Mouse (Mus musculus): ENCODE results near the gene Txlna. TPM values are rescaled to one million over a fixed set of nuclear protein-coding genes. Genes with fewer than 3 reads are reported as not detected.

Txlna gene
- polyA plus RNA-seq, 1 experiment from 2014 or later, result 66.1 TPM

DNA sequence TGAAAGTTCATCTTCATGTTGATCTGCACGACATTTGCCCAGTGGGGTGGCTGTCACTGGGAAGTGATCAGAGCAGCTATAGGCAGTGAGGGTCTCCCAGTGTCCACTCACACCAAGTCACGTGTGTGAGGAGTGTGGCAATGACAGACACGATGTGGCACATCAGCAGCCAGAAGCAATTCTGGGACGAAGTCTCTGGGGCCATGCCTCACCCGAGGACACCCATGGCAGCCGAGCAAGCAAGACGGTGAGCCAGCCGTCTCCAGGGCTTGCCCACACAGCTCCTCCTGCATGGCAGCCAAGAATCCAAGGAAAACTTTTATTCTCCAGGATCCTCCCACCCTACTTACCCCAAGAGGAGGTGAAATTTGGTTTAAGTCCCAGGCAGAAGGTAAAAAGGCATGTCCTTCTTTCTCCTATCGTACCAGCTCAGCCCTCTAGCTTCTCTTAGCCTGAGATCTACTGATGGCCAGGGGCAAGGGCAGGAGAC lies 25.0 kb downstream of the Txlna start:
- 86% methylated on average over 9 of the region's 9 CpGs for WGBS
- no peak overlapping the region for H3K27ac ChIP-seq
- H3K4me3 ChIP-seq (replicated peaks), result no peak overlapping the region
- no peak overlapping the region for H3K9ac ChIP-seq
- ATAC-seq (ENCODE audit: insufficient read depth, low FRiP score, low read depth), result no peak
- H3K9me3 ChIP-seq, result no peaks in the 10 kb centered on the region
- H3K27me3 ChIP-seq (replicated peaks), result no peaks in the 10 kb centered on the region
- H3K4me2 ChIP-seq, result no peak overlapping the region
- H3K4me1 ChIP-seq, result peaks cover 6% of the 10 kb centered on the region; the same call in 1 of the 2 replicates
- 0 out of 2 replicates have a peak, but pooled peaks cover 9% of the 10 kb centered on the region for H3K36me3 ChIP-seq

DNA sequence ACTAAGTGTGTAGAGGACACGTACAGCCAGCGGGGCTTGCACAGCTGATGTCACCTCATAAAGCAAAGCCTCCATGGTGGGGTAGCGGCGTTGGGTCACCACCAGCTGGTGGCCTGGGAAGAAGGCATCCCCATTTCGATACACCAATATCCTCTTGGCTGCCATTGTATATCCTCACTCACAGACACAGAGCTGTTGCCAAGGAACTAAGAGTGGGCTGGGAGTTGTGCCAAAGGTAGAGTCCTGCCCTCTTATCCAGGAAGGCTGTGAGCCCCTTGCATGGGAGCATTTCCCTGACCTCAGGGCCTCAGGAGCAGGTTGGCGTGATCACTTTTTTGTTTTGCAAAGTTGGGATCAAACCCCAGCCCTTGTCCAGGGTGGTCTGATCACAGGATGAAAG lies 26.8 kb downstream of the Txlna start, which contains the start of gene Dcdc2b:
Dcdc2b (minus strand) TSS at position 165 of the 400 bp plus-strand sequence.
- 78% methylated on average over 6 of the region's 6 CpGs for WGBS
- no peaks in the 10 kb centered on the region for H3K9me3 ChIP-seq

DNA sequence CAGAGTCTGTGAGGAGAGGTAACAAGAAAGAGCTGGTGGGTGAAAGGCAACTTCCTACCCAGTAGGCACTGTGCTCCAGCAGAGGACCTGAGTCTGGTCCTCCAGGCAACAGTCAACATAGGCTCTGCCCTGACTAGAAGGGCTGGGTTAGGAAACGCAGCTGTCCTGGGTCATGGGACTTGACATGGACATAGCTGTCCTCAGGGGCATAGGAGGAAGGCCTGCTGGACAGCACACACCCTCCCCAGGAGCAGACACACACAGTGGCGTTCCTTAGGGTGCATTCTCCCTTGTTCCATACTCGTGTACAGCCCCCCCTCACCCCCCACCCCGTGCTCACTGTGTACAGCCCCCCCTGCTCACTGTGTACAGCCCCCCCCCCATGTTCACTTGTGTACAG lies 30.4 kb downstream of the Txlna start:
- H3K4me1 ChIP-seq, result 0 out of 2 replicates have a peak, but pooled peaks cover 4% of the 10 kb centered on the region
- no peak overlapping the region for H3K27ac ChIP-seq
- H3K4me3 ChIP-seq (replicated peaks), result no peak overlapping the region
- H3K36me3 ChIP-seq, result peaks cover 19% of the 10 kb centered on the region
- no peak overlapping the region for H3K4me2 ChIP-seq
- no peaks in the 10 kb centered on the region for H3K9me3 ChIP-seq
- no peak for ATAC-seq (ENCODE audit: insufficient read depth, low FRiP score, low read depth)
- no peaks in the 10 kb centered on the region for H3K27me3 ChIP-seq (replicated peaks)
- H3K9ac ChIP-seq, result no peak overlapping the region
- 70% methylated on average over 4 of the region's 4 CpGs for WGBS

More for the DNA sequence above, 26.8 kb downstream of the Txlna start, which contains the start of gene Dcdc2b:
- no peak for ATAC-seq (ENCODE audit: insufficient read depth, low FRiP score, low read depth)
- Histone ChIP-seq H3K4me3 (replicated peaks) (no peak within 1 kb of the TSS), H3K36me3 (0 out of 2 replicates have a peak, but pooled peaks cover 12% of the 10 kb centered on the region), H3K27ac (no peak within 1 kb of the TSS), H3K4me2 (no peak within 1 kb of the TSS), H3K27me3 (replicated peaks) (no peaks in the 10 kb centered on the region), H3K9ac (no peak within 1 kb of the TSS), H3K4me1 (peaks cover 6% of the 10 kb centered on the region; the same call in 1 of the 2 replicates)

DNA sequence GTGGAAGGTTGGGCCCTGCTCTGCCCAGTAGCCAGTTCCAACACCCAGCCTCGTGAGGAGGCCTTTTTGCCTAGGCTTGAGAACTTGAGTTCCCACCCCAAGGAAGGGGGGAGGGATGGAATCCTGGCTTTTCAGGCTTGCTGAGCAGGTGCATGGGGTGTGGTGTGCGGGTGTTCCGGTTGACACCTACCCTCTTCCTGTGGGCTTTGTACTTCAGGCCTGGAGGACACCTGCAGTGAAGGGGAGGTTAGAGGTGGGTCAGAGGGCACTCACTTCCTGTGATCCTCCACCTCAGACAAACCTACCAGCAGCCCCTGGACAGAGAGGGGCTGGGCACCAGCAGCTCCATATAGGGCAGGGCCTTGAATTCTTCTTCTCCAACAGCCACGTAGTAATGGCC lies 30.8 kb downstream of the Txlna start:
- H3K4me1 ChIP-seq, result 0 out of 2 replicates have a peak, but pooled peaks cover 4% of the 10 kb centered on the region
- 71% methylated on average over 4 of the region's 4 CpGs for WGBS
- no peak for ATAC-seq (ENCODE audit: insufficient read depth, low FRiP score, low read depth)
- no peak overlapping the region for H3K27ac ChIP-seq
- H3K36me3 ChIP-seq, result peaks cover 19% of the 10 kb centered on the region
- H3K4me2 ChIP-seq, result no peak overlapping the region
- H3K4me3 ChIP-seq (replicated peaks), result no peak overlapping the region
- no peaks in the 10 kb centered on the region for H3K9me3 ChIP-seq
- H3K27me3 ChIP-seq (replicated peaks), result no peaks in the 10 kb centered on the region
- no peak overlapping the region for H3K9ac ChIP-seq

DNA sequence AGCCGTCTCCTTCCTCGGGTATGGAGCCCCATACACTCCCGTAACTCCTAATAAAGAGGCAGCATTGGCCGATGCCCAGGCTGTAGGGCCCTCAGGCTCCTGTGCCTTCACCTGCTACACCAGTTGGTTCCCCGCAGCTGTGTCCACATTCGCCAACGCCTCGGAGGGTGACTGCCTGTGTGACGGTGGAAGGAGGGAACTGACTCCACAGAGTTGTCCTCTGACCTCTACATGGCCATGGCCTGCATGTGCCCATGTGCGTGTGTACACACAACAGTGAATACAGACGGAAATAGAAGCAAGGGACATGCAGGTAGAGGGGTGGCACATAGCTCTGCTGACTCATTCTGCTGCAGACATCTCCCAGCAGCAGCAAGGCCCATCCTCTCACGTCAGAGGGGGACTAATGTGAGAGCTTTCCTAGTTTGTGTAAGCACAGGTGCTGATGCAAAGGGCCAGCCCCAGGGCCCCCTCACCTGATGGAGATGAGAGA lies 31.7 kb downstream of the Txlna start:
- Histone ChIP-seq H3K4me1 (0 out of 2 replicates have a peak, but pooled peaks cover 4% of the 10 kb centered on the region), H3K36me3 (peaks cover 23% of the 10 kb centered on the region), H3K9ac (no peak overlapping the region), H3K4me2 (no peak overlapping the region), H3K27me3 (replicated peaks) (no peaks in the 10 kb centered on the region), H3K27ac (no peak overlapping the region), H3K4me3 (replicated peaks) (no peak overlapping the region), H3K9me3 (no peaks in the 10 kb centered on the region)
- ATAC-seq (ENCODE audit: insufficient read depth, low FRiP score, low read depth), result no peak
- 80% methylated on average over 12 of the region's 12 CpGs for WGBS

DNA sequence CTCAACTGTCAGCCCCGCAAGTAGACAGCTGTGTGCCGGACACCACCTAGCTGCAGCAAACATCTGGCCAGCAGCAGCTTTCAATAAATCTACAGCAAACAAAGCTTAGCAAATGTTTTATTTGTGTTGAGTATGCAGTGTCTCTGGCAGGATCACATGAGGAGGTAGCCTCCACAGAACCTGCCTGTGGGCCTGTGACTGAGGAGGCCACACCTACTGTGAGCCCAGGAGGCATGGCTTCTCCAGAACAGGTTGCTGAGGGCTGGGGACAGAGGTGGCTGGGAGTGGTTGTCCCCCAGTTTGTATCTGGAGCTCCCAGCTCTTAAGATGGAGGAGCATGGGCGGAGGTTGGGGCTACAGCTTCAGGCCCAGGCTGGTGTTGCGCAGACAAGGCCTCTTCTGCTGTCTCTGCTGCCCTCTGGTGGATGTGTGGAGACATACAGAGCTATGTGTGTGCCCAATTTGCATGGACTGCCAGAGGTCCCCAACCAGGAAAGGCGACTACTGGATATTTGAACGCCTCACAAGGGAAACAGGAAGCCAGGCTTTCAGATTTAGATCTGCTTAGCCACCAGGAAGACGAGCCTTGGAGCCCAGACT lies 32.3 kb downstream of the Txlna start:
- no peak overlapping the region for H3K9ac ChIP-seq

DNA sequence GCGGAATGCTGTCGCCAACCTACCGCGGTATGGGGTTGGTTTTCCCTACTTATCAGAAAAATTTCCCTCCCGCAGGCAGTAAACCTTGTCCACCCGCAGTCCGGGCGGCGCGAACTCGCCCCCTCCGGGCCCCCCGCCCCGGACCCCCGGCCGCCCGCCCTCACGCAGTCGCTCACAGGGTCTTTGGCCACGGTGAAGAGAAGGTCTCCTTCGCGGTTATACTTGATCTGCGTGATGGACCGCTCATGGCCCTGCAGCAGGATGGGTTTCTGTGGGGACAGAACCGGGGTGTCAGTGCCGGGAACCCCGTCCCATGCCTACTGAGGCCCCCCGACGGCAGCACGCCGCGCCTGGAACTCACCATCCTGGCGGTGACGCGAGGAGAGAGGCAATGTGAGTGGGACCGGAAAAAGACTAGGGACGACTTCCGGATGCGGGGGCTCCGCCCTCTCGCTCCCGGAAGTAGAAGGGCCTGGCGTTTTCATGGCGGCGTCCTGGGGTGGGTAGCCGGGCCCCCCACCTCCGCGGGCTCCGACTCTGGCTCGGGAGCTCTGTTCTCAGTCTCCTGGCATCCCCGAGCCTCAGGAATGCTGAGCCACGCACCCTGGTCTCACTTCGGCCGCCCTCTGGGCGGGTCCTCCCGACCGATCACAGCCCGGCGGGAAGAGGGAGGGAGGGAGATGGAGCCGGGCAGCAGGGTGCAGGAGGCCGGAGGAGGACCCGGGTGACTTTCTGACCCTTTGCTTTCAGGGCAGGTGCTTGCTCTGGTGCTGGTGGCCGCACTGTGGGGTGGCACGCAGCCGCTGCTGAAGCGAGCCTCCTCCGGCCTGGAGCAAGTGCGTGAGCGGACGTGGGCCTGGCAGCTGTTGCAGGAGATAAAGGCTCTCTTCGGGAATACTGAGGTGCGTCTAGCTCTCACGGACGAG lies 40.4 kb downstream of the Txlna start, which contains the start of the genes Eif3i and Tmem234:
Eif3i (minus strand) TSS at position 416 of the 926 bp plus-strand sequence.
Tmem234 (plus strand) TSS at position 436 of the 926 bp plus-strand sequence.
- Histone ChIP-seq H3K4me1 (peaks cover 28% of the 10 kb centered on the region), H3K27ac (peak within 1 kb of the TSS; percentile 76), H3K9me3 (no peaks in the 10 kb centered on the region), H3K27me3 (replicated peaks) (no peaks in the 10 kb centered on the region), H3K9ac (peak within 1 kb of the TSS; percentile 93), H3K4me2 (peak within 1 kb of the TSS; percentile 79), H3K4me3 (replicated peaks) (peak within 1 kb of the TSS; percentile 97), H3K36me3 (peaks cover 24% of the 10 kb centered on the region; the same call in 1 of the 2 replicates)
- ATAC-seq (ENCODE audit: insufficient read depth, low FRiP score, low read depth), result peak; percentile 87
- under 1% methylated on average over 72 of the region's 74 CpGs for WGBS

More for the DNA sequence above, 32.3 kb downstream of the Txlna start:
- H3K4me1 ChIP-seq, result 0 out of 2 replicates have a peak, but pooled peaks cover 4% of the 10 kb centered on the region
- 32% methylated on average over 7 of the region's 7 CpGs for WGBS
- peaks cover 29% of the 10 kb centered on the region for H3K36me3 ChIP-seq
- H3K27me3 ChIP-seq (replicated peaks), result no peaks in the 10 kb centered on the region
- no peak overlapping the region for H3K4me2 ChIP-seq
- no peak overlapping the region for H3K4me3 ChIP-seq (replicated peaks)
- H3K9me3 ChIP-seq, result no peaks in the 10 kb centered on the region
- ATAC-seq (ENCODE audit: insufficient read depth, low FRiP score, low read depth), result peak; percentile 83
- 0 out of 2 replicates have a peak overlapping the region, but pooled peaks have one; percentile 18 for H3K27ac ChIP-seq

DNA sequence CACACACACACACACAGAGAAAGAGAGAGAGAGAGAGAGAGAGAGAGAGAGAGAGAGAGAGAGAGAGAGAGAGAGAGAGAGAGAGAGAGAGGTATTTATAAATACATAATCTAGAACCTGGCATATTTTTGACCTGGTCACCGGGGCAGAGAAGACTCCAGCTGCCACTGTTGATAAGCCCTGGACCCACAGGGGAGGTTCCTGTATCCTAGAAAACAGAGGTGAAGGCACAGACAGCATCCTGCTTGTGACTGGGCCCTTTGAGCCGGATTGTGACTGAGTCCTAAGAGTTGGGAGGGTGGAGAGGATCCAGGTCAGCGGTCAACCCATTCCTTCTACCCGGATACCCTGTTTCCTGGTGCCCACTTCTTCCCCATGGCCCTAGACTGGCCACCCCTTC lies 52.0 kb downstream of the Txlna start:
- H3K4me1 ChIP-seq, result peaks cover 9% of the 10 kb centered on the region
- no peak overlapping the region for H3K27ac ChIP-seq
- H3K4me3 ChIP-seq (replicated peaks), result no peak overlapping the region
- H3K27me3 ChIP-seq (replicated peaks), result no peaks in the 10 kb centered on the region
- H3K9ac ChIP-seq, result no peak overlapping the region
- H3K4me2 ChIP-seq, result no peak overlapping the region
- H3K36me3 ChIP-seq, result peaks cover 30% of the 10 kb centered on the region
- 0 out of 2 replicates have a peak, but pooled peaks have one; percentile 49 for ATAC-seq (ENCODE audit: insufficient read depth, low FRiP score, low read depth)
- H3K9me3 ChIP-seq, result no peaks in the 10 kb centered on the region
- WGBS, result 83% methylated on average over 4 of the region's 4 CpGs

DNA sequence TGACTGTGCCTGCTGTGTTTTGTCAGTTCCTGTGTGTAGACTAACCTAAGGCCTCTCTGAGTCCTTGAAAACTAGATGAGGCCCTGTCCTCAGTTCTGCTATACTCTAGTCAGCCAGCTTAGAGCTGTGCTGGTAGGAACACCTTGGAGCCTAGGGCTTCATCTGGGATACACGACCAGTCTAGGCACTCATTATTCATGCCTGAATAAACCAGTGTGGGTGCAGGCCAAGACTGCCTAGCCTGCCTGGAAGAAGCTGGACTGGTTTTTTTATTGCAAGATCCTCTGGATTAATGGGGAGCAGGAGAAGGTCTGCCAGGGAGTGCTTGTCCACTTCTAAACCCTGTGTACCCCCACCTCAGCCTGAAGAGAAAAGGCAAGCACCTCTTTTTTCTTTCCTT lies 53.9 kb downstream of the Txlna start:
- H3K4me3 ChIP-seq (replicated peaks), result no peak overlapping the region
- no peaks in the 10 kb centered on the region for H3K9me3 ChIP-seq
- H3K4me1 ChIP-seq, result peaks cover 9% of the 10 kb centered on the region
- H3K27ac ChIP-seq, result no peak overlapping the region
- ATAC-seq (ENCODE audit: insufficient read depth, low FRiP score, low read depth), result no peak
- H3K4me2 ChIP-seq, result no peak overlapping the region
- no peaks in the 10 kb centered on the region for H3K27me3 ChIP-seq (replicated peaks)
- peaks cover 13% of the 10 kb centered on the region for H3K36me3 ChIP-seq
- H3K9ac ChIP-seq, result no peak overlapping the region
- WGBS, result 44% methylated on average over 1 of the region's 1 CpGs

DNA sequence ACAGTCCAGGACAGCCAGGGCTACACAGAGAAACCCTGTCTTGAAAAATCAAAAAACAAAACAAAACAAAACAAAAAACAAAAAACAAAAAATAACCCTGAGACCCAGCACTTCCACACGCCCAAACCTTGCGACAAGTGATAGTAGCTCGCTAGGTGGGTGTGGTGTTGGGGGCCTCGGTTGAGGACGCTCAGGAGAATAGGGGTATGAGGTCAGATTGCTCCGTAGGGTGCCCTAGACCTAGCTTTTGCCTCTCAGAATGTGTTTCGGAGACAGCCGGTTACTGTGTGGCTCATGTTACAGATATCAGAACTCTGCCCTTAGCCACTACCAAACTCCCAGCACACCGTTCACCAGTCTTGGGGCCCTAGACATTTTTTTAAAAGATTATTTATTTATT lies 55.1 kb downstream of the Txlna start:
- peaks cover 9% of the 10 kb centered on the region for H3K4me1 ChIP-seq
- peak overlapping the region; percentile 51; the same call in 1 of the 2 replicates for H3K4me3 ChIP-seq (replicated peaks)

DNA sequence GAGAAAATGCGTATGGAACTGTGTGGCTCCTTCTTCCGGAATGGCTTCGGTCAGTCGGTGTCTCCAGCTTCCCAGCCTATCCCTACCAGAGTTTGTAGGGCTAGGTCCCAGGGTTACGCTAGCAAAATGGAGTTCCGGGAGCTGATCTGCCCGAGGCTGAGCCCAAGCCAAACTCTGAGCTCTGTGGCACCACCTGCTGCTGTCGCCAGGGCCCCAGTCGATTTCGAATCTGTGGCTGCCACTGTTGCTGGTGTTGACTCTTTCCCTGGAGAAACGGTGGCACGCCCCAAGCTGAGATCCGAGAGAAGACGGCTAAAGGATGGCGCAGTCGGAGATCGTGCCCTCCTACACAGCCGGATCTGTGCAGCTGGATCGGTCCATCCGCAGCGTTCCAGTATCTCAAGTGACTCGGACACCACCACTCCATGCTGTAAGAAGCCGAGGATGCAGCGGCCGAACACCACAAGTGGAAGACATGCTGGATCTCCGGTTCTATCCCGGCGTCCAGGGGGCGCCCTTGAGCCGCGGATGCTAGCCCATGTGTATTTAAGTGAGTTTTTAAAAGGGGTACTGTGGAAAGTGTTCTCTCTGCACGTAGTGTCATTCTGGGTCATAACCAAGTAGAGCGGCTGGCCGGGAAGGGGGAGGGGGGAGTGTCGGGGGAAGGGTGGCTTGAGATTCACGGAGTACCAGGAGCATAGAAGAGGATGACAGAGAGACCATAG lies 55.8 kb downstream of the Txlna start:
- peak overlapping the region; percentile 75 for H3K4me2 ChIP-seq
- no peaks in the 10 kb centered on the region for H3K27me3 ChIP-seq (replicated peaks)
- peak; percentile 71 for ATAC-seq (ENCODE audit: insufficient read depth, low FRiP score, low read depth)
- peak overlapping the region; percentile 51 for H3K4me3 ChIP-seq (replicated peaks)
- peak overlapping the region; percentile 81 for H3K27ac ChIP-seq
- H3K4me1 ChIP-seq, result peaks cover 9% of the 10 kb centered on the region
- H3K9ac ChIP-seq, result peak overlapping the region; percentile 48; the same call in 1 of the 2 replicates
- H3K9me3 ChIP-seq, result no peaks in the 10 kb centered on the region
- H3K36me3 ChIP-seq, result no peaks in the 10 kb centered on the region
- 1% methylated on average over 36 of the region's 36 CpGs for whole genome bisulfite sequencing

More for the DNA sequence above, 55.1 kb downstream of the Txlna start:
- ATAC-seq (ENCODE audit: insufficient read depth, low FRiP score, low read depth), result 0 out of 2 replicates have a peak, but pooled peaks have one; percentile 30
- Histone ChIP-seq H3K9me3 (no peaks in the 10 kb centered on the region), H3K9ac (no peak overlapping the region), H3K27me3 (replicated peaks) (no peaks in the 10 kb centered on the region), H3K36me3 (peaks cover 2% of the 10 kb centered on the region; the same call in 1 of the 2 replicates), H3K27ac (no peak overlapping the region), H3K4me2 (peak overlapping the region; percentile 75)
- 73% methylated on average over 9 of the region's 9 CpGs for WGBS
